Mouse (Mus musculus) frontal cortex, adult 2 months (tissue): ENCODE measurements at regions not wholly inside any gene's neighbourhood (a gene's known extent, or its start where the extent isn't known, plus 50 kb on each side); places are given as distances from the start of the nearest gene placed in this dataset.

ENCODE experiments used
- DNase-seq, 2 experiments: peaks; one replicate each; pipeline ENCODE4 v3.0.0; 2022; ENCODE audit warnings: low spot score in 1 of 2; ENCODE audit errors: extremely low spot score in 1 of 2

GRCm38 (mm10) chr2:143270826-143271225, 192.6 kb downstream of the Otor start:
- DNase-seq = peak in 1 of 2 experiments; percentile 13

GRCm38 (mm10) chr2:143305747-143306570, 227.7 kb downstream of the Otor start:
- DNase-seq = no peak

- DNase-seq = no peak
These were observed 228.3 kb downstream of the Otor start for GRCm38 (mm10) chr2:143306571-143306925.

GRCm38 (mm10) chr2:143325486-143325885, 220.5 kb upstream of the Pcsk2 start:
- no peak for DNase-seq

- DNase-seq = no peak
These were observed 213.9 kb upstream of the Pcsk2 start for GRCm38 (mm10) chr2:143332071-143332470.

GRCm38 (mm10) chr2:143340364-143340763, 205.6 kb upstream of the Pcsk2 start:
- DNase-seq = no peak

- no peak for DNase-seq
These were observed 181.8 kb upstream of the Pcsk2 start for GRCm38 (mm10) chr2:143364193-143364592.

GRCm38 (mm10) chr2:143365976-143366375, 180.0 kb upstream of the Pcsk2 start:
- no peak for DNase-seq
